Mouse (Mus musculus): Measurements from ENCODE around the gene Olfr221. TPM values are rescaled to one million over a fixed set of nuclear protein-coding genes. Genes with fewer than 3 reads are reported as not detected.
A peak's percentile ranks its signal among the peaks of the same experiment; 100 is the strongest.
"Not testable (repeated sequence)": the region's sequence is repeated elsewhere in the genome, so short reads cannot be mapped to it uniquely, and the experiment has no call there.

The Olfr221 gene
- not detected for total RNA-seq (2021)
- long read RNA-seq, experiment 1, result 0 reads
- long read RNA-seq, experiment 2, result 0 reads

DNA sequence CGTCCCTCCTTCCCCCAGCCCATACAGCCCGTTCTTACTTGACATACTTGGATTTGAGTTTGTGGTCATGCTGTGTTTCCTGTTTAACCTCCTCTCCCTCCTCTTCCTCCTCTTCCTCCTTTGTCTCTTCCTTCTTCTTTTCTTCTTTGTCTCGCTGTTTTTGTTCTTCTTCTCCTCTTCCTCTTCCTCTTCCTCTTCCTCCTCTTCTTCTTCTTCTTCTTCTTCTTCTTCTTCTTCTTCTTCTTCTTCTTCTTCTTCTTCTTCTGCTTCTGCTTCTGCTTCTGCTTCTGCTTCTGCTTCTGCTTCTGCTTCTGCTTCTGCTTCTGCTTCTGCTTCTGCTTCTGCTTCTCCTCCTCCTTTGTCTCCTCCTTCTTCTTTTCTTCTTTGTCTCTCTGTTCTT, at the start of gene Olfr221:
Gene Olfr221 (minus strand): TSS at position 101 of the 400 bp plus-strand sequence.
- intact Hi-C loops (cut with DNase I); DNase-seq: not testable (repeated sequence)

DNA sequence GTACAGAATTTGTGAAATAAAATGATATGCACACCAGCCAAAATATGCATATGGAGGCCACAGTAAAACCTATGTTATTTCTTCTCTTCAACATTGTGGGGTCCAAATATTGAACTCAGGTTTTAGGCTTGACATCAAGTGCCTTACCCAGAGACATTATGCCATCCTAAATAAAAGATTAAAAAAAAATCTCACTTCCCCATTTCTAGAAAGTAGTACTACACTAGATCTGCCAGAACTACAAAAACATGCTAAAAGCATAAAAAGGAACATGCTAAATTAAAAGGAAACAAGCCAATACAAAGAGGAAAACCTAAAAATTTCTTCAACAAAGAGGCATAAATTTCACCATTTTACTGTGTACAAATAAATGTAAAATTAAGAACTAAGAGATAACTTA, 40.8 kb upstream of the Olfr221 start:
- intact Hi-C loops (cut with DNase I), result no loop called here

DNA sequence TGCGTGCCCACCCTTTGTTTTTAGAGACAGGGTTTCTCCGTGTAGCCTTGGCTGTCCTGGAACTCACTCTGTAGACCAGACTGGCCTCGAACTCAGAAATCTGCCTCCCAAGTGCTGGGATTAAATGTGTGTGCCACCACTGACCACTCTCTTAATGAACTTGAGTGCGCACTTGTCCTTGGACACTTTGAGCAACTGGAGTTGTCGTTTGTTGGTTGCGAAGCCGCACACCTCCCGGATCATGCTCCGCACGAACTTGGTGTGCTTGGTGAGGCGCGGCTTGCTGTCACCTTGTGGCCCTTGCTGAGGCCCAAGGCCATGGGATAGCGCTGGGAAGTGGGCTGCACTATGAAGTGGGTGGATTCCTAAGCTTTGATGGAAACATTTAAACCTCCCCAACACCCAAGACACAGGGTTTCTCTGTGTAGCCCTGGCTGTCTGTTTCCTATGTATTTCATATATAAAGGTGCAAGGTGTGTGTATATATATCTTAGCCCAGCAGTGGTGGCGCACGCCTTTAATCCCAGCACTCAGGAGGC, 29.4 kb upstream of the Olfr221 start:
- intact Hi-C loops (cut with DNase I), result loop anchor here (10.0 kb wide), 1 partner anchor 133 kb away; no protein-coding TSS in a partner anchor
- DNase-seq, result no peak

More for the DNA sequence above, 40.8 kb upstream of the Olfr221 start:
- no peak for DNase-seq

DNA sequence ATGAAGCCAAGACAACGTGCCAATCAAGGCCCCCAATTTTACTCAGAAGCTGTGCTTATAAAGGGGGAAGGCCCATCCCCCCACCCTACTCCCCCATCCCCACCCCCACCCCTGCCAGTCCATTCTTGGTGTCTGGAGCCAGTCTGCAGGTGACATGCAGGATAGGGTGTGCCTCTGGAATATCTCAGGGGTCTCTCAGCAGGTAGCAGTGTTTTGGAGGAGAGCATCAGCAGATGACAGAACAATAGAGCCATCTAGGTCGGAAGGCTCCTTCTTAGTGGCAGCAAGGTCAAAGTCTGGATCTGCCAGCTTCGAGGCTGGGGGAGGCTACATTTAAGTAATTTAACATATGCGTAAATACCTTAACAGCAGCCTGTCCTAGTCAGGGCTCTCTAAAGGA, 23.9 kb upstream of the Olfr221 start:
- DNase-seq, result no peak
- intact Hi-C loops (cut with DNase I), result no loop called here

DNA sequence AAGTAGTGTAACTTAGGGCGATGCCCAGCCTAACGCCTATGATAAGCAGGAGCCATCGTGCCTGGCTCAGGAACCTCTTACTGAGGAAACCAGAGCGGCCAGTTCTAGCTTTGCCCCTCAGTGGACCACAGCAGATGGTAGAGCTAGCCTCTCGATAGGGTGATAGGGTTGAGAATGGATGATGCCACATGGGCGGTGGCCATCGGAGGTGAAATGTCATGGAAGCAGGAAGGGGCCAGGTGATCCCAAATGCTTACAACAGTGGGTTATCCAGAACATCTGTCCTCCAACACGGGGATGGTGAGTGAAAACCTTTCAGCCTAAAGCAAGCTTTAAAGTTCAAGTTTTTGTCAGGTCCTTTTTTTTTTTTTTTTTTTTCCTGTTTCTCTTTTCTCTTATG, 19.5 kb upstream of the Olfr221 start:
- intact Hi-C loops (cut with DNase I), result no loop called here
- DNase-seq, result no peak

DNA sequence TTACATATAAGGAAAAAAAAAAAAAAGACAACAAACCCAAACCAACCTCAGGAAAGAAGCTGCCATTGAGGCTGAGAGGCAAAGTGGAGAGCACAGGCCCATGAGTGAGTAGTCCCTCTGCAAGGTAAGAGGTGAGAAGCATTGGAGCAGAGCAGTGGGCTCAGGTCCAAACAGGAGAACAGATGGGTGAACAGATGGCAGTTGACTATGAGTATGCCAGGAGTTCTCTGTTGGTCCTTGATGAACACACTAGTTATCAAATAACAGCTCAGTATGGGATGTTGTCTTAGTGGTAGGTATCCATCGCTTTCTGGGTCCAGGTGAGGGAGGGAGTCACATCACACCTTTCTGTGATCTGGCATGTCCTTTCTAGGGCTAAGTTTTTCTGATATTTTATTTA, 18.5 kb upstream of the Olfr221 start:
- intact Hi-C loops (cut with DNase I), result no loop called here
- DNase-seq, result no peak

DNA sequence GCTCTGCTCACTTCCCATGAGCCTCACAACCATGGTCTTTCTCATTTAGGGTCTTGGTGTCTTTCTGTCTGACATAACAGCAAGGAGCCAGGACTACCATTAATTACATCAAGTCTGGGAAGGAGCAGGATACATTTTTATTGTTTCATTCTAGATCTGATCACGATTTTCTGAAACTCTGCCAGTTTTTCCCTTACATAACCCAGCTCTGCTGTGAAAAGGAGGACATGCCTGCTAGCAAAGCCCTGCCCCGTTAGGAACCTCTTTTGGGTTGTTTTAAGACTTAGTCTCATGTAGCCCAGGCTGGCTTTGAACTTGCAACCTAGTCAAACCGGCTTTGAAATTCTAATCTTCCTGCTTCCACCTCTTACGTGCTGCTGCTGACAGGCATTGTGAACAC, 17.7 kb upstream of the Olfr221 start:
- intact Hi-C loops (cut with DNase I), result no loop called here
- no peak for DNase-seq

DNA sequence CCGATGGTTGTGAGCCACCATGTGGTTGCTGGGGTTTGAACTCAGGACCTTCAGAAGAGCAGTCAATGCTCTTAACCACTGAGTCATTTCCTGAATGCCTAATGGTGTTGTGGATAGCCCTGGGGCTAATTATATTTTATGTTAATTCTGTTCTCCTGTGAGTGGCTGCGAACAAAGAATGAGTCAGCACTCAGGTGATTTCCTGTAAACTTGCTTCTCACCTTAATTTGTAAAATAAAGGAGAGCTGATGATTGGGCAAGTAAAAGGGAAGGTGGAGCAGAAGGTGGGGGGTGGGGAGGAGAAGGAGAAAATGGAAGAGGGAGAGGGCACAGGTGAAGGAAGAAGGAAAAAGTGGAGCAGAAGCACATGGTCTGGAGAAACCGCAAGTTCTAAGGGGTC, 10.5 kb upstream of the Olfr221 start:
- intact Hi-C loops (cut with DNase I); DNase-seq: not testable (repeated sequence)

DNA sequence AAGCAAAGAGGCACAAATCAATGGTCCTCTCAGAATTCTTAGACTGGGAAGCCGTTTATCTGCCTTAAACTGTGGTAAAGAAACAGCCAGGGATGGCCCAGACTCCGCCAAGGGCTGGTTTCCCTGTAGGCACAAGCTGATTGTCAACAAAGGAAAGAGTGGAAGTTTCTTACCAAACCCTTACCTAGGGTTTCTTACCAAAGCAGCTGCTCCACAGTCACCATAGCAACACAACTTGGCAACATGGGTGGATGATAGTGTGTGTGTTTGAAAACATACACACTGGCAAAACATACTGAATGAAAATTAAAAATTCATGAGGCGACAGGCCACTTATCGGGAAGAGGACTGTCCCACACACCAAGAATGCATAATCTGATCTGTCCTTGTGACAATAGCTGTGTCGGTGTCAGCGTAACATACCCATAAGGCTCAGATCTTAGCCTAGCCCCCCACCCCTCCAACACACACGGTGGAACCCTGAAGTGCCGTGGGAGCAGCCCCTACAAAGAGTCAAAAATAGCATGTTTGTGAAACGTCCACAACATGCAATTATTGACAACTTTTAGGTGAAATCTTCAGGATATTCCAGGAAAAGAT, 3.8 kb upstream of the Olfr221 start:
- DNase-seq, result no peak
- intact Hi-C loops (cut with DNase I), result no loop called here

DNA sequence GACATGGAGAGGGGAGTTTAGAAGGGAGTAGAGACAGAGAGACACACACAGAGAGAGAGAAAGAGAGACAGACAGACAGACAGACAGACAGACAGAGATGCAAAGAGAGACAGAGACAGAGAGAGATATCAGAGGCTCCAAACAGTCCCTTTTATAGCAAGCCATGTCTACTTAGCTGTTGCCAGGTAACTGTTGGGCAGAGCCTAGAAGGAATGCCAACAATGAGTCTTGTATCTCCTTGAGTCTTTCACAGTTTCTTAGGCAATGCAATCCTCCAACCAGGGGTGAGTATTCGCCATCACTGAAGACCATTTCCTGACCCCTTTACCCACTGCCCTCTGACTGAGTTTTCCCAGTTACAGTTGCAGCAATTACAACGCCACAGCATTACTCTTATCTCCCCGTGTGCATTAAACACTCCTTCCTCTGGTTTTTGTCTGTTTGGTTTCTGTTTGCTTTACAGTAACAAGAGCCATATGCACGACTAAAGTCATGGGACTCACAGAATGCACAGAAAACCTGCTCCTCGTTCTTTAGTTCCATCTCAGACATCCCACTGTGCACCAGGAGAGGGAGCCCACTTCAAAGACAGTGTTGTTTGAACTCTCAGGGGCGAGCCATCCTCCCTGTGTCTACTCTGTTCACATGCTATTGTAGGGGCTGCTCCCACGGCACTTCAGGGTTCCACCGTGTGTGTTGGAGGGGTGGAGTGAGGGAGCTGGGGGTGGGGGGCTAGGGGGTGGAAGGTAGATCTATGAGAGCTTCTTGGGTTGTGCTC, 2.8 kb upstream of the Olfr221 start:
- DNase-seq, result no peak
- intact Hi-C loops (cut with DNase I), result no loop called here

DNA sequence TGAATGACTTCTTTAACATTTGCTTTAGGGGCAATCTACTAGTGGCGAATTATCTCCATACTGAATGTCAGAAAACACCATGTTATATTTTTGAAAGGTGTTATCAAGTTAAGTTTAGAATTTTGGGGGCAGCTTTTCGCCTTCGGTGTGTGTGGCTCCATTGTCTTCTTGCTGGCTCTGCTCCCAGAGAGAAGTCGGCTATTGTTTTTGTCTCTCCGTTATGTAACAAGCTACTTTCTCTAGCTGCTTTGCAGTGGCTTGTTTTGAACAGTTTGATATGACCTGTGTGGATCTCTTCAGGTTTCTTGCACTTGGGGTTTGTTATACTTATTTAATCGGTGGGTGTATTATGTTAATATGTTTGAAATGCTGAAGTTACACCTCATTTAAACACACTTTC, 1.2 kb upstream of the Olfr221 start:
- DNase-seq, result no peak
- intact Hi-C loops (cut with DNase I), result no loop called here

DNA sequence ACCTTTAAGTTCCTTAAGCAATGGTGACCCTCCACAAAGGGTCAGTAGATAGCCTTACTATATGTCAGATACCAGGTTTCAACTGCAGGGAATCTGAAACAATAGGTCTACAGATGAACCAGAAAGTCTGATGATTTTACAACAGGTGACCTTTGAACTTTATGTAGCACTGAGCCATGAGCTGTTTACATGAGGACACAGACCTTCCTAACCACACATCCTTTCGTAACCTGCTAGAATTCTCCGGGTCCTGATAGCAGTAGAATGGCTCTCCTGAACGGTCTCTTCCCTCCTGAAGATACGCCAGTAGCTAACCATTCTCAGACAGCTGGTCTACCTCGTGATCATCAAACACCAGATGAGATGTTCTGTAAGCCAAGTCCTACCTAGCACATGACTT, 2.9 kb downstream of the Olfr221 start:
- intact Hi-C loops (cut with DNase I), result no loop called here
- no peak for DNase-seq

DNA sequence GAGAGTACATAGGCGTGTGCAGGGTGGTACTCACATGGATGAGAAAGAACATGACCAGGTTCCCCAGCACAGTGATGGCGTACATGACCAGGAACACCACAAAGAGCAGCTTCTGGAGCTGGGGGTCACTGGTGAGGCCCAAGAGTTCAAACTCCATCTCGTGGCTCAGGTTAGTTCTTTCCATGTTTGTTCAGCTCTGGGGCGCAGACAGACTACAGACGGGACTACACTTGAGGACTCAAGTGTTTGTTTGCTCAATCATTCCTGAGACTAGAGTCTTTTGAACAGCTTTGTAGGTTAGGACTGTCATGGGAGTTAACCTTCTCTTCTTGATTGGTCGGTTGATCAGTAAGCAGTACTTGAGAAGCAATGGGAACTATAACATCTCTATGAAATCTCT, 6.3 kb downstream of the Olfr221 start:
- intact Hi-C loops (cut with DNase I), result no loop called here
- DNase-seq, result no peak

DNA sequence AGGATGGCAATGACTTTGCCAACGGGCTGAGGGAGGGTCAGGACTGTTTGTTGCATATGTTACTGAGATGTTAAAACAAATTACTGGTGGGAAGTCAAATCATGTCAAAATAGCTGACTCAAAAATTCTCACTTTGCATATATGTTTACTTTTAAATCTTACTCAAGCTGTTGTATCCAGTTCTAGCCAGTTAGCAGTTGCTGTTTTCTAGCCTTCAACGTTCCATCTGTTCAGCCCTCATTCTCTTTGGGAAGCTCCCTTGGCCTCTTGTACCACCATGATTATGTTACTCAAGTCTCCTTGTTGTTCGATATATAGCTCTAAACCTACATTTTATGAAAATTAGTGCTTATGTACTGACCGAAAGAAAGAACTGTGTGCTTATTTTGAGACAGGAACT, 15.9 kb downstream of the Olfr221 start:
- no peak for DNase-seq
- intact Hi-C loops (cut with DNase I), result no loop called here

DNA sequence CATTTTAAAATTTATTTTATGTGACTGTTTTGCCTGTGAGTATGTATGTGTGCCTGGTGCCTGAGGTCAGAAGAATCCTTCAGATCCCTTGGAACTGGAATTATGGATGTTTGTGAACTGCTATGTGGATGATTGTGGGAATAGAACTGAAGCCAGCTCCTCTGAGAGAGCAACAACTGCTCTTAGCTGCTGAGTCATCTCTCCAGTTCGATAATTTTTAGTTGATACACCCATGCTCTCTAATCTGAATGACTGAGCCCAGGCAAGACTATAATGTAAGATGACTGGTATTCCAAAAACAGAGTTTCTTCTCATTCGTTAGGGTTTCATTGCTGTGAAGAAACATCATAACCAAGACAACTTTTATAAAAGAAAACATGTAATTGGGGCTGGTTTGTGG, 18.1 kb downstream of the Olfr221 start:
- intact Hi-C loops (cut with DNase I), result no loop called here
- DNase-seq, result no peak

DNA sequence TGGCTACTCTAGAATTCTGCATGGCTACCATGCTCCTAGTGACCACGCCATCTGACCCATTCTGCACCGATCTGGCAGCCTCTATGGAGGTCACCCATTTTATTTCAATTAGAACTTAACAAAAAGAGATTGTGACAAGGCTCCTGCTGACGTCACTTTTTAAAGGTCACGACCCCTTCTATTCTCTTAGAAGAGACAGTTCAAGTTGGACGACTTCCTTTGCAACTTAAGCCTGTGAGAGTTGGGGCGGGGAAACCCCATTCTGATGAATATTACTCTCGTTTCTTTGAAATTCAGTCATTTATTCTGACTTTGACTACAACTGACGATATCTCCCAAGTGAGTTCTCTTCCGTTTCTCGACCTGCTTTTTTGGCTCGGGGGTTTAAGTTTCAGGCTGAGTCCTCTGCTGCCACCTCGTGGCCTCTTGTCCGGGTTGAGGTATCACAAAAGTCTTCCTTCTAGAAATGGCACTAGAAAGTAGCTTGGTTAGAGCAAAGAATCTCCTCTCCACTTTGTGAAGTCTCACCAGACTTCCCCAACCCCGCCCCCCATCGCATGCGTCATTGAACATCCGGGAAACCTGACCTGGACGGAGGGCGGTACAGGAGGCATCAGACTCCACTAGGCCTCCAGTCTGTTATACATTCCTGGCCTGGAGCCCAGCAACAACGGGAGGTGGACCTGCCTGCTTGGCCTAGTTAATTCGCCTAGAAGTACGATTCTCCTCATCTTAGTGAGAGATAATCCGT, 19.4 kb downstream of the Olfr221 start:
- intact Hi-C loops (cut with DNase I), result no loop called here
- peak; percentile 82 to 84 for DNase-seq

DNA sequence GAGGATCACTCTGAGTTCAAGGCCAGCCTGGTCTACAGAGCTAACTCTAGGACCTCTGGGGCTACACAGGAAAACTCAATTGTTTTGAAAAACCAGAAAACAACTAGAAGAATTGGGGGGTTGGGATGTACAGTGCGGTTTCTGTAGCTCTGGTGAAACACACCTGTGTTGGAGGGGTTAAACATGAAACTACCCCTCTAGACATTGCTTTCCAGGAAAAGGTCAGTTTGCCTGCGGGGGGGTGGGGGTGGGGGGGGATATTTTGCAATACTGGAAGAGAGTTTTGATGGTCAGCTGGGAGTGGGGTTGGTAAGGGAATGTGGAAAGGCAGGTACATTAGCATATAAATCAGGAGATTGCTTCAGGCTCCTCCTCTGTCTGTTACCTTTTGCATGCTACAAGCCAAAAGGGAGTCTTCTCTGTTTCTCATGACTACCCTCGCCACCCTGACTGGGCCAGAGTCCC, 20.0 kb downstream of the Olfr221 start:
- intact Hi-C loops (cut with DNase I), result no loop called here
- DNase-seq, result no peak

DNA sequence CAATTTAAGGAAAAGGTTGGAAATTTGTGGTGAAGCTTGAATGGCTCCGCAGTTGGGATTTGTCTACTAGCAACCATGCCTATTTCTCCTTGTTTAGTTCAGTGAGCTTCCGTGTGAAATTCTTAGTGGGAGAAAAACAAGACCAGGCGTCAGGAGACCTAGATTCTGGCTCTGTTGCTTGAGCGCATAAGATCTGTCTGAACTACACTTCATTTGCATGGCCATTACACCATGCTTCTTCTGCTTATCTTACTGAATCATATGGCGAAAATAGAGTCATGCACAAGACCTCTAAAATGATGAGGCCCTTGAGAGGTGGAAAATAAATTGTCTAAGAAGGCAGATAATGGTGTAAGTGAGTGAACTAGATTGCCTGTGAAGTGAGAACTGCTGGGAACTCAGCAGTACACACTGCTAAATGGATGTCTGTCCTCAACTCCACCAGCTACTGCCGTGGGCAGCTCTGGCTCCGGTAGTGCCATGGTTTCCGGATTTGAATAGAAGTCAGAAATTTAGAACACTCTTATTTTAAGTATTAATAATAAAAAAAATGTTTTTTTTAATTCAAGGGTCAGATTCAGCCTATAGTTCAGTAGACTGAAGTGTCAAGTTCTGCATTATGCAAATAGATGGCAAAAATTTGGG, 20.6 kb downstream of the Olfr221 start:
- no peak for DNase-seq
- intact Hi-C loops (cut with DNase I), result no loop called here

DNA sequence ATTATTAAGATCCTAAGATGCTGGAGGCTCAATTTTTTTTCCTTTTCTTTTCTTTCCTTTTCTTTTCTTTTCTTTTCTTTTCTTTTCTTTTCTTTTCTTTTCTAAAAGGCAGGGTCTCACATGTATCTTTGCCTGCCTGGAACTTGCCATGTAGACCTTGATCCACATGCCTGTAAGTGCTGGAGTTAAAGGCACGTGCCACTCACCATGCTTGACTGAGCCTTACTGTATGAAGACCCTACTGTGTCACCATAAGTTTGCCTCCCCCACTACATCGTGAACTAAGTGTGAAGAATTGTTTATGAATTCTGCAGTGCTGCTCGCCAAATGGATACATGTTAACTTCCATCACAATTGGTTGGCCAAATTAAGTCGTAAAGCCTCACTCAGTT, 21.1 kb downstream of the Olfr221 start:
- no peak for DNase-seq
- intact Hi-C loops (cut with DNase I), result no loop called here

DNA sequence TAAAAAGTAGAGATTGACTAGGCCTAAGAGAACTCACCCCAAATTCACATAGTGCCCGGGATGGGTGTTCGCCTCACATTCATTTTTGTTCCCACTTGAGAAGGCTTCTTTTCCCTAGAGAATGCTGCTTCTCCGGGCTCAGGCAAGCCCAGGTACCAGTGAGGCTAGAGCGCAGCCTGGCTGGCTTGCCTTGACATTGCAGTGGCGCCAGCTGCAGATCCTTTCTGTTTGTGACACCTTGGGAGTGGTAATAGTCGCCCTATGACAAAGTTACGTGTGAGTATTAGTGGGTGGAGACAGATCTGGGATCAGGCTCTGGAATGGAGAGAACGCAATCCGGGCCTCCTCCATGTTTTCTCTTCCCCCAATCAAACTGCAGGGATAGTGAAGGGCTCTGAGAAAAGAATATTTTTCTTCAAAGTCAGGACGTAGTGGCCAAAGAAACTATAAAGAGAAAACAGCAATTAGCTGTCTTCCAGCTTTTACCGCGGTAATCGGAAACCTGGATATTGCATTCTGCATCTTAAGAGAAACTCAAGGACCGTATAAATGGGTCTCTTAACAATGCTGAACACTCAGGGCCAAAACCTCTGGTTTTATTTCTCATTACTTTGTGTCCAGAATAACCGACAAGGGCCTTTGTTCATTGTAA, 21.6 kb downstream of the Olfr221 start, which contains the start of gene Zfp219:
Gene Zfp219 (minus strand): TSS at position 248 of the 652 bp plus-strand sequence.
- intact Hi-C loops (cut with DNase I), result no loop called here

More for the DNA sequence above, 21.6 kb downstream of the Olfr221 start, which contains the start of gene Zfp219:
- DNase-seq, result peak; percentile 51 to 66

All from gastrocnemius, postnatal 36 days (tissue).